Mouse (Mus musculus) limb, embryonic 13.5 days (tissue): ENCODE results near the gene Csmd2. TPM values are rescaled to one million over a fixed set of nuclear protein-coding genes. Genes with fewer than 3 reads are reported as not detected.

Experiments used
- ATAC-seq: fragments of 200-750 bp; cut with Nextera tagmentation; 2 replicates; pipeline ENCODE4 v1.8.0; 2017; ENCODE audit warnings: low read depth, moderate number of reproducible peaks, moderate TSS enrichment; ENCODE audit not compliant: low FRiP score
- H3K27ac ChIP-seq: fragments of 300-500 bp; sonication (generic); 2 replicates; pipeline ENCODE4 v1.5.1; 2015; ENCODE audit warnings: inconsistent platforms, mild to moderate bottlenecking, moderate library complexity
- H3K27me3 ChIP-seq: fragments of 300-500 bp; sonication (generic); 2 replicates; pipeline ENCODE4 v1.6.1; 2015; ENCODE audit warnings: mild to moderate bottlenecking, inconsistent platforms
- H3K36me3 ChIP-seq: fragments of 300-500 bp; sonication (generic); 2 replicates; pipeline ENCODE4 v1.6.1; 2015; ENCODE audit warnings: inconsistent platforms, mild to moderate bottlenecking, moderate library complexity
- H3K4me1 ChIP-seq: fragments of 300-500 bp; sonication (generic); 2 replicates; pipeline ENCODE4 v1.6.1; 2015; ENCODE audit warnings: inconsistent platforms
- H3K4me2 ChIP-seq: fragments of 300-500 bp; sonication (generic); replicated peaks from 2 replicates; pipeline ENCODE4 v1.6.1; 2015; ENCODE audit warnings: inconsistent platforms, mild to moderate bottlenecking, moderate library complexity
- H3K4me3 ChIP-seq: fragments of 300-500 bp; sonication (generic); 2 replicates; pipeline ENCODE4 v1.5.1; 2015; ENCODE audit warnings: moderate library complexity, mild to moderate bottlenecking, inconsistent platforms
- H3K9ac ChIP-seq: fragments of 300-500 bp; sonication (generic); 2 replicates; pipeline ENCODE4 v1.6.1; 2015; ENCODE audit warnings: mild to moderate bottlenecking, inconsistent platforms
- H3K9me3 ChIP-seq: fragments of 300-500 bp; sonication (generic); 2 replicates; pipeline ENCODE4 v1.6.1; 2016; ENCODE audit warnings: inconsistent platforms
- WGBS: fragments of 180-500 bp; shearing (Covaris S2); methylation state at CpG from one replicate; pipeline ENCODE4 v1.1.7; 2015; 5-methylcytosine and 5-hydroxymethylcytosine counted together
- polyA plus RNA-seq: library from polyadenylated mRNA; unstranded; fragments of >200 nt; fragmentation: Nextera tagmentation; extraction: Ambion mirVana; gene quantifications from 2 replicates; pipeline ENCODE4 v1.2.1, GENCODE M21; 2015

The Csmd2 gene
- polyA plus RNA-seq, 1 experiment from 2014 or later, result 0.14 TPM

- no peak overlapping the region for H3K4me2 ChIP-seq
- no peaks in the 10 kb centered on the region for H3K4me1 ChIP-seq
- no peak overlapping the region for H3K27ac ChIP-seq
- H3K9ac ChIP-seq, result no peak overlapping the region
- no peaks in the 10 kb centered on the region for H3K9me3 ChIP-seq
- H3K27me3 ChIP-seq, result 0 out of 2 replicates have a peak, but pooled peaks cover 4% of the 10 kb centered on the region
- WGBS, result 42% methylated on average over 2 of the region's 2 CpGs
- no peaks in the 10 kb centered on the region for H3K36me3 ChIP-seq
- no peak for ATAC-seq
- no peak overlapping the region for H3K4me3 ChIP-seq
Observed at GRCm38 (mm10) chr4:128325511-128325910, 337.9 kb downstream of the Csmd2 start.

GRCm38 (mm10) chr4:128326755-128327154, 339.1 kb downstream of the Csmd2 start:
- H3K4me3 ChIP-seq, result no peak overlapping the region
- no peaks in the 10 kb centered on the region for H3K9me3 ChIP-seq
- no peak overlapping the region for H3K4me2 ChIP-seq
- no peak overlapping the region for H3K27ac ChIP-seq
- ATAC-seq, result no peak
- H3K36me3 ChIP-seq, result no peaks in the 10 kb centered on the region
- WGBS, result 70% methylated on average over 4 of the region's 4 CpGs
- H3K27me3 ChIP-seq, result 0 out of 2 replicates have a peak, but pooled peaks cover 5% of the 10 kb centered on the region
- H3K9ac ChIP-seq, result no peak overlapping the region
- no peaks in the 10 kb centered on the region for H3K4me1 ChIP-seq

DNA sequence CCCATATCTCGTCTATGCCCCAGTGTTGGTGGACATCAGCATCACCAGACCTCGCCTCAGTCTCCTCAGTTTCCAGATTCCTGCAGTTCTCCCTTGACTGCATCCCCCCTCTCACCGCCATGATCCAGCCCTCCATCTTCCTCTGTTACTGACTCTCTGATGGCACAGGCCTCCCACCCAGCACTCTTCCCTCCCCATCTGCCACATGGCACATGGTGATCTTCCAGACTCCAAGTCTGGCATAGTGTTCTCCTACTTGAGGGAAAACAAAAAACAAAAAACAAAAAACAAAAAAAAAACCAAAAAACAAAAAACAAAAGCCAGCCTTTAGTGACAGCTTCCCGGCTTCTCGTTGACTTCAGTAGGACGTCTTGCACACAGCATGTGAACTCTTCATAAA, 339.8 kb downstream of the Csmd2 start:
- Histone ChIP-seq H3K4me2 (no peak overlapping the region), H3K27me3 (0 out of 2 replicates have a peak, but pooled peaks cover 11% of the 10 kb centered on the region), H3K27ac (no peak overlapping the region), H3K9me3 (no peaks in the 10 kb centered on the region), H3K9ac (no peak overlapping the region), H3K4me3 (no peak overlapping the region), H3K36me3 (no peaks in the 10 kb centered on the region), H3K4me1 (no peaks in the 10 kb centered on the region)
- no peak for ATAC-seq
- 81% methylated on average over 6 of the region's 6 CpGs for WGBS

DNA sequence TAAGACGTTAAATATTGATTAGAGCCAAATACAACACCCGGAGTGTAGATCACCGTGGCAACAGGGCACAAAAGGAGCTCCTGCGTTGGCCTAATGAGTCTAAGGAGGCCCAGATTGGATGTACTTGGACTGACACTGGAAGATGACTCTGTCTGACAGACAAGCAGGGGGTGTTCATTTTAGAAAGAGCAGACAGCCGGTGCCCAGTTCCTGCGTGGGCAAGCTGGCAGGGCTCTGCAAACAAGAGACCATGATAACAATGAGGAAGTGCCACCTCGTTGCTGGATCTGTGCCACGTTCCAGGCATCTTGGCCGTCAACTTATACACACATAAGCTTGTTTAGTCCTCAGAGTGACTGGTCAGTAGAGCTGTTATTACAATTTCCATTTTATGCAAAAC, 342.9 kb downstream of the Csmd2 start:
- H3K4me3 ChIP-seq, result no peak overlapping the region
- H3K9ac ChIP-seq, result no peak overlapping the region
- H3K9me3 ChIP-seq, result no peaks in the 10 kb centered on the region
- peaks cover 24% of the 10 kb centered on the region for H3K27me3 ChIP-seq
- 87% methylated on average over 9 of the region's 9 CpGs for WGBS
- ATAC-seq, result no peak
- H3K36me3 ChIP-seq, result no peaks in the 10 kb centered on the region
- no peaks in the 10 kb centered on the region for H3K4me1 ChIP-seq
- H3K27ac ChIP-seq, result no peak overlapping the region
- H3K4me2 ChIP-seq, result no peak overlapping the region

GRCm38 (mm10) chr4:128340457-128340856, 352.8 kb downstream of the Csmd2 start:
- ATAC-seq, result no peak
- Histone ChIP-seq H3K9me3 (no peaks in the 10 kb centered on the region), H3K4me1 (no peaks in the 10 kb centered on the region), H3K4me2 (no peak overlapping the region), H3K27me3 (peaks cover 36% of the 10 kb centered on the region), H3K27ac (no peak overlapping the region), H3K36me3 (no peaks in the 10 kb centered on the region), H3K4me3 (no peak overlapping the region), H3K9ac (no peak overlapping the region)
- WGBS, result 77% methylated on average over 7 of the region's 7 CpGs

DNA sequence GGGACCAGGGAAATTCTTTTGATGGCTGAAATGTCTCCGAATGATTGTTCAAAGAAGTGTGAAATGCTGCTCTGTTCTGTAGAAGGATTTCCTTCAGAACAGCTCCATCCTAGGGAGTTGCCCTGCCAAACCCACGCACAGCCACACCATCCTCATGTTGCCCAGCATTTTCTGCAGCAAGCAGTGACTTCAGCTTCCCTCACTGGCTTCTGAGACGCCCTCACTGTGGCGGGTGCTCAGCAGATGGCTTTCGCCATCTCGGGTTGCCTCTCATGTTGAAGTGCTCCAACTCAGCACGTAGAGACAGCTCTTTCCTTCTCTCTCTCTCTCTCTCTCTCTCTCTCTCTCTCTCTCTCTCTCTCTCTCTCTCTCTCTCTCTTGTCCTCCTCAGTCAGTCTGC, 353.7 kb downstream of the Csmd2 start:
- H3K4me2 ChIP-seq, result no peak overlapping the region
- H3K36me3 ChIP-seq, result no peaks in the 10 kb centered on the region
- no peak overlapping the region for H3K9ac ChIP-seq
- H3K9me3 ChIP-seq, result no peaks in the 10 kb centered on the region
- no peak overlapping the region for H3K27ac ChIP-seq
- H3K4me3 ChIP-seq, result no peak overlapping the region
- H3K4me1 ChIP-seq, result no peaks in the 10 kb centered on the region
- peaks cover 35% of the 10 kb centered on the region for H3K27me3 ChIP-seq
- WGBS, result 50% methylated on average over 7 of the region's 7 CpGs
- ATAC-seq, result no peak

DNA sequence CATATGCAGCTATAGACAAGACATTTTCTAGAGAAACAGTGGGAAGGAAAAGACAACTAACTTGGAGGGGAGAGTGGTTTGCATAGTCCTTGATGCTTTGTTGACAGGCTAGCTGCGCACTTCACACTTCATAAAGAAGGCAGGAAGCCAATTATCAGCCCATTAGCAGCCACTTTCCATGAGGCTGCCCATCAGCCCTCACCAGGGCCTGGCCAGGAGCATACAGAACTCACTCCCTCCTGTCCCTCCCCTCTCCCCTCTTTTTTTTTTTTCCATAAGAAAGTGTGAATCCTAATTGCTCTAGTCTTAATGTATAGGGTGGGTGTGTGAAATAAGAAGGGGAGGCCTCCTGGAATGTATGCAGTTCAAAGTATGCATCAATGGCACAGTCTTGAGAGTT, 354.6 kb downstream of the Csmd2 start:
- Histone ChIP-seq H3K9ac (no peak overlapping the region), H3K9me3 (no peaks in the 10 kb centered on the region), H3K27ac (no peak overlapping the region), H3K4me1 (no peaks in the 10 kb centered on the region), H3K4me2 (no peak overlapping the region), H3K36me3 (no peaks in the 10 kb centered on the region), H3K27me3 (peaks cover 39% of the 10 kb centered on the region), H3K4me3 (no peak overlapping the region)
- WGBS, result 35% methylated on average over 1 of the region's 1 CpGs
- ATAC-seq, result no peak

GRCm38 (mm10) chr4:128358751-128359150, 371.1 kb downstream of the Csmd2 start:
- ATAC-seq, result no peak
- H3K27me3 ChIP-seq, result no peaks in the 10 kb centered on the region
- no peaks in the 10 kb centered on the region for H3K4me1 ChIP-seq
- no peak overlapping the region for H3K4me2 ChIP-seq
- no peak overlapping the region for H3K9ac ChIP-seq
- H3K4me3 ChIP-seq, result no peak overlapping the region
- WGBS, result 85% methylated on average over 11 of the region's 11 CpGs
- H3K36me3 ChIP-seq, result no peaks in the 10 kb centered on the region
- H3K9me3 ChIP-seq, result no peaks in the 10 kb centered on the region
- H3K27ac ChIP-seq, result no peak overlapping the region

- Histone ChIP-seq H3K27me3 (0 out of 2 replicates have a peak, but pooled peaks cover 5% of the 10 kb centered on the region), H3K9me3 (no peaks in the 10 kb centered on the region), H3K4me3 (no peak overlapping the region), H3K4me1 (no peaks in the 10 kb centered on the region), H3K9ac (no peak overlapping the region), H3K27ac (no peak overlapping the region), H3K4me2 (no peak overlapping the region), H3K36me3 (no peaks in the 10 kb centered on the region)
- ATAC-seq, result no peak
- 64% methylated on average over 4 of the region's 4 CpGs for WGBS
Observed at GRCm38 (mm10) chr4:128365851-128366250, 378.2 kb downstream of the Csmd2 start.

DNA sequence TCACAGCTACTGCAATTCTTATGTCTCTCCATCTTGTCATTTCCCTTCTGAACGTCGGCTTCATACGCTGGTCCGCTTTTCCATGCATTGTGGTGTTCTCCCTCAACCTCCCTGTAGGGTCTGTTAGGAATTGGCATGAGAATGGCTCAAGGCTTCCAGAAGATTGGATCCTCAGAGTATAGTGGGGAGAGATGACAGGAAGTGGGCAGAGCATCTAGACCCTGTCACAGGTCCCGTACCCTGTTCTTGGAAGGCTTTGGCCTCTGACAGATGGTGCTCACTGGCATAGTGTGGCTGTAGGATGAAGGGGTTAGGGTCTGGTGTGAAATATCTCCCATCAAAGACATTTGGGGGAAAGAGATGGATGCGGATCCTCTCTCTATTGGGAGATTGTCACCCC, 380.4 kb downstream of the Csmd2 start:
- Histone ChIP-seq H3K9ac (no peak overlapping the region), H3K36me3 (no peaks in the 10 kb centered on the region), H3K27me3 (peaks cover 5% of the 10 kb centered on the region; the same call in 1 of the 2 replicates), H3K4me3 (no peak overlapping the region), H3K27ac (no peak overlapping the region), H3K4me1 (no peaks in the 10 kb centered on the region), H3K4me2 (no peak overlapping the region), H3K9me3 (no peaks in the 10 kb centered on the region)
- no peak for ATAC-seq
- 96% methylated on average over 6 of the region's 6 CpGs for WGBS

GRCm38 (mm10) chr4:128371766-128372165, 384.1 kb downstream of the Csmd2 start:
- Histone ChIP-seq H3K27me3 (peaks cover 4% of the 10 kb centered on the region; the same call in 1 of the 2 replicates), H3K4me1 (no peaks in the 10 kb centered on the region), H3K9ac (no peak overlapping the region), H3K36me3 (no peaks in the 10 kb centered on the region), H3K4me2 (no peak overlapping the region), H3K27ac (no peak overlapping the region), H3K9me3 (no peaks in the 10 kb centered on the region), H3K4me3 (no peak overlapping the region)
- WGBS, result 75% methylated on average over 6 of the region's 6 CpGs
- no peak for ATAC-seq

GRCm38 (mm10) chr4:128373196-128373595, 385.5 kb downstream of the Csmd2 start:
- ATAC-seq, result no peak
- Histone ChIP-seq H3K4me1 (no peaks in the 10 kb centered on the region), H3K4me3 (no peak overlapping the region), H3K9ac (no peak overlapping the region), H3K36me3 (no peaks in the 10 kb centered on the region), H3K4me2 (no peak overlapping the region), H3K27ac (no peak overlapping the region), H3K9me3 (no peaks in the 10 kb centered on the region), H3K27me3 (peaks cover 3% of the 10 kb centered on the region; the same call in 1 of the 2 replicates)
- WGBS, result 82% methylated on average over 6 of the region's 6 CpGs

GRCm38 (mm10) chr4:128374051-128374450, 386.4 kb downstream of the Csmd2 start:
- Histone ChIP-seq H3K9ac (no peak overlapping the region), H3K9me3 (no peaks in the 10 kb centered on the region), H3K36me3 (no peaks in the 10 kb centered on the region), H3K4me1 (no peaks in the 10 kb centered on the region), H3K4me3 (no peak overlapping the region), H3K27ac (no peak overlapping the region), H3K4me2 (no peak overlapping the region), H3K27me3 (peaks cover 3% of the 10 kb centered on the region; the same call in 1 of the 2 replicates)
- no peak for ATAC-seq
- 86% methylated on average over 5 of the region's 5 CpGs for WGBS
